Mouse (Mus musculus) heart, adult 2 months (tissue): ENCODE results near the gene Ier2.
A peak's percentile ranks its signal among the peaks of the same experiment; 100 is the strongest.

Experiments
- CTCF ChIP-seq: fragments of 200-600 bp; IDR thresholded peaks from 2 replicates; pipeline ENCODE4 v1.8.1; 2022; ENCODE audit warnings: antibody characterized with exemption, mild to moderate bottlenecking, moderate library complexity
- POLR2A ChIP-seq: fragments of 200-500 bp; IDR thresholded peaks from 2 replicates; pipeline ENCODE4 v1.6.1; 2011; ENCODE audit warnings: mild to moderate bottlenecking, low read depth, low read length, control low read depth; ENCODE audit not compliant: insufficient read depth

GRCm38 (mm10) chr8:84654597-84654996 lies 8.1 kb downstream of the Ier2 start:
- TF ChIP-seq CTCF, result peak; percentile 39
- TF ChIP-seq POLR2A, result no peak
